Mouse (Mus musculus) thymus, postnatal 25 days (tissue): ENCODE measurements around the gene Cdc26.

Experiments used
- DNase-seq: peaks from one replicate; pipeline ENCODE4 v3.0.0; 2022

The Cdc26 gene

GRCm38 (mm10) chr4:62397616-62398365, 10.7 kb downstream of the Cdc26 start:
- no peak for DNase-seq

- DNase-seq, result no peak
These were observed 12.6 kb downstream of the Cdc26 start for GRCm38 (mm10) chr4:62395806-62396205.

- DNase-seq, result no peak
These were observed 15.0 kb downstream of the Cdc26 start for GRCm38 (mm10) chr4:62393459-62393858.

GRCm38 (mm10) chr4:62391892-62392291, 16.6 kb downstream of the Cdc26 start:
- no peak for DNase-seq

GRCm38 (mm10) chr4:62389592-62390512, 18.6 kb downstream of the Cdc26 start:
- DNase-seq, result no peak

- no peak for DNase-seq
These were observed 23.0 kb downstream of the Cdc26 start for GRCm38 (mm10) chr4:62385439-62385838.

- DNase-seq, result no peak
These were observed 24.3 kb downstream of the Cdc26 start for GRCm38 (mm10) chr4:62384159-62384558.

- no peak for DNase-seq
These were observed 24.7 kb downstream of the Cdc26 start for GRCm38 (mm10) chr4:62383752-62384151.

GRCm38 (mm10) chr4:62383207-62383606, 25.2 kb downstream of the Cdc26 start:
- DNase-seq, result no peak

GRCm38 (mm10) chr4:62379724-62380381, 28.6 kb downstream of the Cdc26 start:
- DNase-seq, result no peak

- no peak for DNase-seq
These were observed 32.3 kb downstream of the Cdc26 start for GRCm38 (mm10) chr4:62376123-62376522.

- DNase-seq, result no peak
These were observed 34.1 kb downstream of the Cdc26 start for GRCm38 (mm10) chr4:62374342-62374741.

GRCm38 (mm10) chr4:62373668-62374067, 34.8 kb downstream of the Cdc26 start:
- DNase-seq, result no peak

GRCm38 (mm10) chr4:62372818-62373520, 35.5 kb downstream of the Cdc26 start:
- no peak for DNase-seq

- no peak for DNase-seq
These were observed 36.0 kb downstream of the Cdc26 start for GRCm38 (mm10) chr4:62372410-62372809.

- DNase-seq, result no peak
These were observed 39.4 kb downstream of the Cdc26 start for GRCm38 (mm10) chr4:62369091-62369490.

GRCm38 (mm10) chr4:62367586-62367985, 40.9 kb downstream of the Cdc26 start:
- no peak for DNase-seq

GRCm38 (mm10) chr4:62366291-62366690, 42.2 kb downstream of the Cdc26 start:
- no peak for DNase-seq

- no peak for DNase-seq
These were observed 44.1 kb downstream of the Cdc26 start for GRCm38 (mm10) chr4:62364299-62364698.

- DNase-seq, result no peak
These were observed 46.0 kb downstream of the Cdc26 start for GRCm38 (mm10) chr4:62362437-62362836.

GRCm38 (mm10) chr4:62361997-62362396, 46.4 kb downstream of the Cdc26 start:
- no peak for DNase-seq

- no peak for DNase-seq
These were observed 46.9 kb downstream of the Cdc26 start for GRCm38 (mm10) chr4:62361571-62361970.
